21 mouse cellular contexts compared by ENCODE assay signal in the genomic region with DNA sequence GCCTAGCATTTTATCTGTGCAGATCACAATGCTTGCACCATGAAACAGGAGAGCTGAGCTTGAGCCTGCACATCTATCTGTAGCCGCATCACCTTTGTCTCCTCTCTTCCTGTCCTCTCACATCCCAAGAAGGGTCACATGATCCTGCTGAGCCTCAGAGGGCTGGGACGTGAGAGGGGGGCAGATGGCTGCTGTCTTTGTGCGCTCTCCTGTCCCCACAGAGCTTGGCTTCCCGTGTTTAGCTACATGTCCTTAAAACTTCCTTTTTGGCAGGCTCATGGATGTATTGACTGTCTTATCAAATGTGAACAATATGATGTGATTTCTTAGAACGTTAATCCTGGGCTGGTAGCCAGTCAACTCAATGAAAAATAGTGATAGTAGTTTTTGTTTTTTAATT.
"Had no signal": no experiment of that assay in that cellular context is flagged by ENCODE, and none has a peak within 500 bp of the region (broad histone marks: within the 10 kb centered on the region; RNA-seq: fewer than 3 reads in every experiment).

No protein-coding gene starts in this region.

- H3K4me1 ChIP-seq: limb, embryonic 12.5 days; limb, embryonic 15.5 days; midbrain, embryonic 15.5 days; neural tube, embryonic 12.5 days; neural tube, embryonic 15.5 days had no signal

- DNase-seq: kidney, adult 18-20 months; kidney, adult 9 months; kidney, postnatal 14 days; kidney, postnatal 4 days; left cerebral cortex, postnatal 4 days; liver, postnatal 0 days; right cerebral cortex, adult 18-20 months; right cerebral cortex, postnatal 14 days; right cerebral cortex, postnatal 4 days; spleen, adult 18-20 months; thymus, adult 18-20 months; thymus, postnatal 36 days had no signal

- H3K4me2 ChIP-seq: limb, embryonic 12.5 days; limb, embryonic 15.5 days; liver, embryonic 11.5 days; midbrain, embryonic 11.5 days; midbrain, embryonic 15.5 days; neural tube, embryonic 12.5 days; neural tube, embryonic 15.5 days had no signal

- H3K36me3 ChIP-seq: limb, embryonic 12.5 days; limb, embryonic 15.5 days; midbrain, embryonic 15.5 days; neural tube, embryonic 12.5 days; neural tube, embryonic 15.5 days had no signal

- H3K9ac ChIP-seq: limb, embryonic 12.5 days; limb, embryonic 15.5 days; liver, embryonic 14.5 days; liver, postnatal 0 days; midbrain, embryonic 15.5 days; neural tube, embryonic 12.5 days; neural tube, embryonic 15.5 days had no signal

- ATAC-seq: intestine, embryonic 16.5 days; liver, postnatal 0 days; midbrain, embryonic 15.5 days had no signal

- H3K4me3 ChIP-seq: limb, embryonic 12.5 days; limb, embryonic 15.5 days; midbrain, embryonic 15.5 days; neural tube, embryonic 12.5 days; neural tube, embryonic 15.5 days had no signal

- H3K9me3 ChIP-seq: limb, embryonic 12.5 days; limb, embryonic 15.5 days; midbrain, embryonic 15.5 days; neural tube, embryonic 12.5 days; neural tube, embryonic 15.5 days had no signal

- H3K27ac ChIP-seq: limb, embryonic 12.5 days; limb, embryonic 15.5 days; liver, embryonic 14.5 days; midbrain, embryonic 15.5 days; neural tube, embryonic 12.5 days; neural tube, embryonic 15.5 days had no signal

- H3K27me3 ChIP-seq: limb, embryonic 12.5 days; limb, embryonic 15.5 days; midbrain, embryonic 15.5 days; neural tube, embryonic 12.5 days; neural tube, embryonic 15.5 days had no signal
